In the genomic region with DNA sequence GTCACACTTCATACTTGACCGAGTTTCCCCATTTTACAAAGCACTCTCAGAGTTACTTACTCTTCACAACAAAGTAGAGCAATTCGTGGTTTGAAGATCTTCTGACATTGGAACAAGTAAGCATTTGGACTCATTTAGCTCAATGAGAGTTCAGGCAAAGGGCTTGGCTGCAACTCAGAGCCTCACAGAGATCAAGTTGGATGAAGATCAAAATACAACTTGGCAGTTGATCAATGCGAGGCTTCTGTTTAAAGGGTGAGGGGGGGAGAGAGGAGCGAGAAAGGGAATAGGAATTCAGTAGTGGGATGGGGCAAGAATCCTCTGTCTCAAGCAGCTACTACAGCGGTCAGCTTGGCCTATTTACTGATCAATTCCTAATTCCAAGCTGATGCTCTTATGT, we compare ENCODE assay signal across 9 mouse cellular contexts. TPM values are rescaled to one million over a fixed set of nuclear protein-coding genes. Genes with fewer than 3 reads are reported as not detected.
A peak's percentile ranks its signal among the peaks of the same experiment; 100 is the strongest.
DNase-seq lines count a peak whose midpoint lies in the region; ATAC-seq and TF ChIP-seq lines count a peak whose summit lies in the region.
"Had no signal": no experiment of that assay in that cellular context is flagged by ENCODE, and none has a peak within 500 bp of the region (broad histone marks: within the 10 kb centered on the region; RNA-seq: fewer than 3 reads in every experiment).

No protein-coding gene starts in this region.

- H3K36me3 ChIP-seq in limb, embryonic 14.5 days (ENCODE audit: control insufficient read depth, insufficient read depth, low read length): no peaks in the 10 kb centered on the region
- no peaks in the 10 kb centered on the region for H3K36me3 ChIP-seq in limb, embryonic 10.5 days
- no peaks in the 10 kb centered on the region for H3K36me3 ChIP-seq in neural tube, embryonic 14.5 days (ENCODE audit: control insufficient read depth, insufficient read depth, low read length)
- H3K36me3 ChIP-seq: limb, embryonic 15.5 days had no signal

- no peak overlapping the region for H3K9ac ChIP-seq in limb, embryonic 14.5 days (ENCODE audit: low read depth, low read length, severe bottlenecking)
- H3K9ac ChIP-seq in neural tube, embryonic 14.5 days (replicated peaks; ENCODE audit: low read depth, low read length): no peak overlapping the region
- H3K9ac ChIP-seq: limb, embryonic 15.5 days had no signal

- no peaks in the 10 kb centered on the region for H3K9me3 ChIP-seq in limb, embryonic 14.5 days (ENCODE audit: control insufficient read depth, low read length)
- H3K9me3 ChIP-seq in limb, embryonic 10.5 days (replicated peaks): no peaks in the 10 kb centered on the region
- H3K9me3 ChIP-seq in neural tube, embryonic 14.5 days (ENCODE audit: control insufficient read depth, low read length): no peaks in the 10 kb centered on the region
- H3K9me3 ChIP-seq: limb, embryonic 15.5 days had no signal

- intact Hi-C loops in heart, postnatal 10 days (cut with DNase I): no loop called here

- ATAC-seq in cerebellum, adult (ENCODE audit: insufficient number of reproducible peaks, low FRiP score, low TSS enrichment): no peak
- peak; percentile 63; the same call in 1 of the 2 replicates for ATAC-seq in limb, embryonic 14.5 days (ENCODE audit: low FRiP score, low read depth)
- ATAC-seq in neural tube, embryonic 14.5 days (ENCODE audit: low read depth): peak; percentile 60; the same call in 1 of the 2 replicates
- no peak for ATAC-seq in megakaryocyte-erythroid progenitor cell, adult 5-6 weeks (replicated peaks; ENCODE audit: low FRiP score, low TSS enrichment, poor library complexity, severe bottlenecking)

- WGBS in limb, embryonic 14.5 days: 50% methylated on average over 5 of the region's 5 CpGs
- 80% methylated on average over 5 of the region's 5 CpGs for WGBS in limb, embryonic 10.5 days
- 54% methylated on average over 5 of the region's 5 CpGs for WGBS in neural tube, embryonic 14.5 days

- TF ChIP-seq POLR2A in limb, embryonic 14.5 days (IDR thresholded peaks at IDR 0.05; ENCODE audit: borderline replicate concordance, extremely low read depth, insufficient read depth, insufficient read length): no peak

- no peak overlapping the region for H3K4me2 ChIP-seq in limb, embryonic 14.5 days (replicated peaks; ENCODE audit: low read depth, low read length, severe bottlenecking)
- H3K4me2 ChIP-seq in neural tube, embryonic 14.5 days (ENCODE audit: low read depth, low read length): no peak overlapping the region
- H3K4me2 ChIP-seq: limb, embryonic 15.5 days had no signal

- H3K4me1 ChIP-seq in limb, embryonic 14.5 days (ENCODE audit: control insufficient read depth, insufficient read depth, low read length): no peaks in the 10 kb centered on the region
- no peaks in the 10 kb centered on the region for H3K4me1 ChIP-seq in limb, embryonic 10.5 days
- H3K4me1 ChIP-seq in neural tube, embryonic 14.5 days (ENCODE audit: control insufficient read depth, insufficient read depth, low read length): no peaks in the 10 kb centered on the region

- H3K27me3 ChIP-seq in limb, embryonic 14.5 days (ENCODE audit: control insufficient read depth, insufficient read depth, low read length): no peaks in the 10 kb centered on the region
- H3K27me3 ChIP-seq in limb, embryonic 10.5 days (ENCODE audit: low read depth, poor library complexity, severe bottlenecking): no peaks in the 10 kb centered on the region
- H3K27me3 ChIP-seq in neural tube, embryonic 14.5 days (ENCODE audit: control insufficient read depth, insufficient read depth, low read length): no peaks in the 10 kb centered on the region
- H3K27me3 ChIP-seq: limb, embryonic 15.5 days had no signal

- no peak overlapping the region for H3K4me3 ChIP-seq in limb, embryonic 14.5 days (replicated peaks; ENCODE audit: low read length)
- no peak overlapping the region for H3K4me3 ChIP-seq in limb, embryonic 10.5 days
- H3K4me3 ChIP-seq in neural tube, embryonic 14.5 days (ENCODE audit: low read depth, low read length): no peak overlapping the region
- H3K4me3 ChIP-seq: limb, embryonic 15.5 days had no signal

- no peak overlapping the region for H3K27ac ChIP-seq in limb, embryonic 14.5 days (replicated peaks; ENCODE audit: low read depth, low read length)
- no peak overlapping the region for H3K27ac ChIP-seq in limb, embryonic 10.5 days
- no peak overlapping the region for H3K27ac ChIP-seq in neural tube, embryonic 14.5 days (ENCODE audit: low read depth, low read length)
- H3K27ac ChIP-seq: limb, embryonic 15.5 days had no signal

- DNase-seq in cerebellum, adult 9-10 months: peak; percentile 32
- peak; percentile 92 for DNase-seq in limb, embryonic 14.5 days (ENCODE audit: low spot score)
- DNase-seq in limb, embryonic 10.5 days (ENCODE audit: low spot score): no peak
- DNase-seq in heart, postnatal 10 days: peak; percentile 74 to 77
- no peak for DNase-seq in gastrocnemius, postnatal 10 days

RNA-seq across cellular contexts. Expression of gene Prdx6, which starts 26.2 kb away (rescaled TPM):
- 145 and 150 TPM in 2 replicates for polyA plus RNA-seq in limb, embryonic 14.5 days (2012; rRNA removed)
- 368 and 370 TPM in 2 replicates for polyA plus RNA-seq in limb, embryonic 14.5 days (2014; fragmentation: Nextera tagmentation; extraction: Ambion mirVana)
- 799 and 1,001 TPM in 2 replicates for polyA plus RNA-seq in limb, embryonic 10.5 days (2016; fragmentation: Nextera tagmentation; extraction: Ambion mirVana)
- total RNA-seq in heart, postnatal 10 days (2021): 100 to 1,000 TPM; 230 to 240 TPM
- polyA plus RNA-seq in neural tube, embryonic 14.5 days (2014; fragmentation: Nextera tagmentation; extraction: Ambion mirVana): 154 and 180 TPM in 2 replicates
- 378 and 558 TPM in 2 replicates for total RNA-seq in megakaryocyte-erythroid progenitor cell, adult 5-6 weeks (2014; fragmentation: Nextera tagmentation)
- total RNA-seq in megakaryocyte-erythroid progenitor cell, adult 5-6 weeks (2017): 583 and 708 TPM in 2 replicates
- total RNA-seq in gastrocnemius, postnatal 10 days (2021): 10 to 100 TPM; 78.5 to 78.8 TPM

Comparison
In these comparisons a context has a peak if more than half of its experiments do, and no peak if none do; other contexts are left out.
1. DNase-seq: peak in cerebellum, adult 9-10 months (single experiment), limb, embryonic 14.5 days (single experiment) and heart, postnatal 10 days (2 of 2); none in limb, embryonic 10.5 days (single experiment) and gastrocnemius, postnatal 10 days (single experiment).
2. ATAC-seq: peak in limb, embryonic 14.5 days (single experiment) and neural tube, embryonic 14.5 days (single experiment); none in cerebellum, adult (single experiment) and megakaryocyte-erythroid progenitor cell, adult 5-6 weeks (single experiment).